Mouse (Mus musculus) liver, embryonic 14.5 days (tissue): ENCODE measurements around the gene E130308A19Rik.

Experiments
- CTCF ChIP-seq: IDR thresholded peaks from 2 replicates; pipeline ENCODE4 v1.5.1; 2016; ENCODE audit warnings: antibody characterized with exemption, low read depth, control low read depth
- EP300 ChIP-seq: IDR thresholded peaks from 2 replicates; pipeline ENCODE4 v1.6.1; 2016; ENCODE audit warnings: antibody characterized with exemption, low read depth

DNA sequence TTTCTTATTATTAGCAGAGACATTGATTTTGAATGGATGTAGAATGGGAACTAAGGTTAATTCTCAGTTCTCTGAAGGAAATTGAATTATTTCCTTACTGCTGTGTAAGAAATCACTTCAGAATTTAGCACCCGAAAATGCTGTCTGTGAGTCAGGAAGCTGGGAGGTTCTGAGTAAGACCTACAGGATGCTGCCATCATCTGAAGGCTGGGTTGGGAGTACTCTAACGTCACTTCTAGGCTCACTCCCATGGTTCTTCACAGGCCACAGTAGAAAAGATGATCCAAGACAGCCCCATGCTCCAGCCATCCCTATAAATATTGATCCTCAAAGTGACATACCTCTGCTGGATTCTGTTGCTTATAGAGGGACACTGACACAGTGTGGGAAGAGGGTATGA, 181.5 kb downstream of the E130308A19Rik start:
- no peak for TF ChIP-seq CTCF
- TF ChIP-seq EP300: no peak
